Mouse (Mus musculus) adrenal gland, postnatal 36 days (tissue): ENCODE results near the gene Rbm5. TPM values are rescaled to one million over a fixed set of nuclear protein-coding genes. Genes with fewer than 3 reads are reported as not detected.

Experiments
- DNase-seq, 2 experiments: peaks; one replicate each; pipeline ENCODE4 v3.0.0; 2021; ENCODE audit warnings: mixed read lengths in 1 of 2
- total RNA-seq, 2 experiments: library from RNA; stranded (reverse); gene quantifications; 2 replicates each; pipeline ENCODE4 v1.2.3; 2021

Gene Rbm5
- total RNA-seq, 2 experiments from 2014 or later: 91.6 to 126 TPM

DNA sequence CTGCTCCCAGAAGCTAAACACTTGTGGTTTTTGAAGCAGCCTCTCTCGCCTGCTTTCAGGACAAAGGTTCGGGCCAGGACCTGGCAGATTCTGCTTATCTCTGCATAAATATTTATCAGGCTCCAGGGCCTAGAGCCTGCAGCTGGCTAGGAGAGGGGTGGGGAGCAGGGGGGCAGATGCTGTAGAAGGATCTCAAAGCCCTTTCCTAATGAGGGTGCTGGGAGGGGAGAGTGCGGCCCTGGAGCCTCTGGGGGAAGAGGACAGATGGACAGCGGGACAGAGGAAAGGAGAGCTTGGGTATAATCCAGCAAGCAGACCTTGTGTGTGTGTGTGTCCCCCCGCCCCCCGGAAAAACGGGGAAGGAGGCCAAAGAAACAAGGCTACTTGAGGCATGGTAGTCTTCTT lies 36.2 kb downstream of the Rbm5 start:
- DNase-seq: no peak

DNA sequence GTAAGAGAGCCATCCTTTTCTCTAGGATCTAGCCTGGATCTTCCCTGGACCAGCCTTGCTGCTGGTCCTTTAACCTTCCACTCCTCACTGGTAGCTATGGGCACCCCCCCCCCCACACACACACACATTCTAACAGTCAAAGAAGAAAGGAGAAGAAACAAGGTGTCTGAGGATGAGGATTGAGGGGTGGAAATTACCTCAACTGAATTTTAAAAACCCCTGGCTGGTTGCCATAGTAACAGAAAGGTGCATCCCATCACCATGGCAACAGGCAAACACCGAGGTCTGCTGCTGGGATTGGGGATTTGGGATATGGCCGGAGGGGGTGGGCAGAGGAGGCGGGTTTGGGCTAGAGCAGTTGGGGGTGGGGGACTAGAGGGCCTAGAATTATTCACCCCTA lies 41.1 kb downstream of the Rbm5 start:
- no peak for DNase-seq

DNA sequence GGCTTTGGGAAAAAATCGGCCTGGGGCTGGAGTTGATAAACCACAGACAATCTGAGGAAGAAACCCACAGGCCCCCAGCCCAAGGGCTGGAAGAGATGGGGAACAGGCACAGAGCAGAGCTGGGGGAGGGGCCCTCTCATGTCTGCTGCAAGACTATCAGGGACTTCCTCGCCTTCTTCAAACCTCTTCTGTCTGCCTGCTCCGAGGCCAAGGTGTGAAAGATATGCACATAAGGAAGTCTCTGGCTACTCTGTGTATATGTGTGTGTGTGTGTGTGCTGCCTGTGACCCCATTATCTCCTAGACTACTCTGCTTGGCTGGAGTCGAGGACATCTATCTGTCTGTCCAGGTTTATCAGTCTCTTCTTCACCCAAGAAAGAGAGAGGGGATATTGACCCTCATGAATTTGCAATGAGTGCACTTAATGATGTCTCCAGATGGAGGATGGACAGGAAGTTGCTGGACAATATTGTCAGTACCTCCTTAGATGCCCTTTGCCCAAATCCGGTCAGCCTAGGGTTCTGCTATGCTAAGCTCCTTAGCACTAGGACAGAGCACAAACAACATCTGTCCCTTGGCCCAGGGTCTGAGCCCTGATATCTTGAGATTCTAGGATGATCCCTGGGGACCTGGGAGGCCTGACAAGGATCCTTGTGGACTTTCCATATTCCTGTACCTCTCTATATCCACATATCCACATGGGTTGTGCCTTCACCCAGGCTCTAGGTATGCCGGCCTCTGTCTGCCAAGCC lies 41.7 kb downstream of the Rbm5 start:
- DNase-seq: no peak

DNA sequence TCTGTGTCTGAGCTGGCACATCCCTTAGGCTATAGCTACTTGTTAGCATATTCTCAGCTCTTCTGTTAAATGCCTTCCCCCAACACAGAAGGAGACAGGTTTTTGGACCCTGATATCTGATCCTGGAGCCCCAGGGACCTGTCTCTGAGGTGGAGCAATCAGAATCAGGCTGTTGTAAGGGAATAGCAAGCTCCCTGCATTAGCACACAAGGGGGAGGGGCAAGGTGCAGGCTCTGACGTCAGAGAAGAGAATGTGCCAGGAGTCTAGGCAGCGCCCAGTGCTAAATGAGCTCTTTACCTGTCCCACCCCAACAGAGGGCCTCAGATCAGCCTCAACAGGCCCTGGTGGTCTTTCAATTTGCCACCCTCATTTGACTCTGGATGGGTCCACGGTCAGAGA lies 43.8 kb downstream of the Rbm5 start:
- no peak for DNase-seq

DNA sequence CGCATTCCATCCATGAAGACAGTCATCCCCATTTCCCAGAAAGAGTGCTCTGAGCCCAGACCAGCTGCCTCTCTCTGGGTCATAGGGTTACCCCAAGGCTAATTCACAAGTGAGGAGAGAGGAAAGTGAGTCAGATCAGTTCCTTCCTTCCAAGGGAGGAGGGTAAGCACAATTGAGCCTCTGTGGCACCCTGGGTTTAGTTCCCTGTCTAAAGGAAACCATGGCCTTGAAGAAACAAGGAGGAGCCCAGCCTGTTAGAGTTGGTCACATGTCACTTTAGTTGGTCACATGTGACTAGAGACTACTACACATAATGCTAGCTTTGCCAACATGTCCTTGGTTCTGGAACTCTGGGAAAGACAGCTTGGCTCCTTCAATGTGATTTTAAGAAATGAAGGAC lies 46.0 kb downstream of the Rbm5 start:
- no peak for DNase-seq

DNA sequence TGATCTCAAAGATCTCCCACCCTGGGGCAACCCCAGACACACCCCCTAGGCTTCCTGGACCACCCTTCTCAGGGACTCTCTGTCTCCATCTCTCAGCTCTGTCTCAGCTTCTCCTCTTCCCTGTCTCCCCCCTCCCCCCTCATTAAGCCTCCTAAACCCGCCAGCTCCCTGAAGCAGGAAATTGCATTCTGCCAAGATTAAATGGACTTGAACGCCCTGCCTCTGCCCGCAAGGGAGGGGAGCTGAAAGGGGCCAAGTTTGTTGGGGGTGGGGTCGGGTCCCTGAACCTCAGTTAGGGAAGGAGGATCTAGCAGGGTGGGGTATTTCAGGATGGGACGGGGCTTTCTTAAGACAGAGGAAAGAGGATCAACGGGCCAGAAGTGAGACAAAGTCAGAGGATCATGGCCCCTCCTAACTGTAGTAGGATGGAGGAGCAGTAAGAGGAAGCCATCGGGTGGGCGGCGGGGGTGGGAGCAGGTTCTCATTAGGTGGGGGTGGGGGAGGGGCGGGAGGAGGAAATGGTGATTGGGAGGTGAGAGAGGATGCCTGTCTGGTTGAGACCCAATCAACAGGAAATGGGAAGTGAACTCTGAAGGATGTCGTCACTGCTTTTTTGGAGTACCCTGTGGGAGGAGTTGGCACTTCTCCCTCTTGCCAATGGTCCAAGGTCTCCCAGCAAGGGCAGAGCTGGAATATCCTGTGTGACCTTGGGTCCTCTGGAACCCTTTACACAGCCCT lies 46.8 kb downstream of the Rbm5 start:
- DNase-seq: peak; percentile 74 to 77

DNA sequence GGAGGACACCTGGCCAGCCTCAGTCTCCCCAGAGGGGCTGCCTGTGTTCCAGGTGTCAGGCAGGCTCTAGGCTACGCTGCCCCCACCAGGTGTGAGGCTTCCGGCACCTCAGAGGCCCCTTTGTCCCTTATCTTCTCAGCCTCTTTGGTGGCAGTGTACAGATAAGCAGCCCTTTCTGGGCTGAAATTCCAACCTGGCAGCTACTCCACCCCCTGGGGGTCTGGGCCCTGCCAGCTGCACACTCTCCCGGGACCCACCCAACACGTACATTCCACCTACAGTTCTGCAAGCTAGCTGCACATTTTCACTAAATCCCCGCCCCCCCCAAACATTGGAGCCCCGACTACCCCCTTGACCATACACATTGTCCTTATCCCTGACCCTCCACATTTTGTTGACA lies 47.5 kb downstream of the Rbm5 start:
- DNase-seq: no peak

DNA sequence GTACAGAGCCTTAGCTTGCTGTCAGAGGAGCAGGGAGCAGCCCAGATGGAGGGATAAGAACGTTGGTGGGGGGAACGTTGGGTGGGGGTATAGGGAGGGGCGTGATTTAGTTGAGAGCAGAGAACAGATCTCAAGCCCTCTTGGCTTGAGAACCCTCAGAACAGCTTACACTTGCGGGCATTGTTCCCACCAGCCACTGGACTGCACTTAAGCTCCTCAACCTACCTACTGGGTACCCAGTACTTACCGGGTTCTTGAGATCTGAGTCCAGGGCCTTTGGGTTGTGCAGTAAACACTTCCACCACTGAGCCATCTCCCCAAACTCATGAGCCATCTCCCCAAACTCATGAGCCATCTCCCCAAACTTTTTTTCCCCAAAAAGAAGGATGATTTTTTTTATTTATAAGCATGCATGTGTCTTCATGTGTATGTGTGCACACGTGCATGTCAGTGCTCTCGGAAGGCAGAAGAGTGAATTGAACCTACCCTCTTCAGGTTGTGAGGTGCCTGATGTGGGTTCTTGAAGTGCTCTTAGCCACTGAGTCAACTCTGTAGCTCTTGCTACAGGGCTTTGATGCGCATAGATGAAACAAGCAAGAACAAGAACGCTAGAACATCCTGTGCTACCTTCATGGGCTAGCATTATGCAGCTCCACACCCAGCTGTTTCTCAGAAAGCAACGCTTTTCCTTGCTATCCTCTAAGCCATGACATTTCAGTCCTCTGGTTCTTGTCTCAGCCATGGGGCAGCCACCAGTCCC lies 51.8 kb downstream of the Rbm5 start:
- no peak for DNase-seq

DNA sequence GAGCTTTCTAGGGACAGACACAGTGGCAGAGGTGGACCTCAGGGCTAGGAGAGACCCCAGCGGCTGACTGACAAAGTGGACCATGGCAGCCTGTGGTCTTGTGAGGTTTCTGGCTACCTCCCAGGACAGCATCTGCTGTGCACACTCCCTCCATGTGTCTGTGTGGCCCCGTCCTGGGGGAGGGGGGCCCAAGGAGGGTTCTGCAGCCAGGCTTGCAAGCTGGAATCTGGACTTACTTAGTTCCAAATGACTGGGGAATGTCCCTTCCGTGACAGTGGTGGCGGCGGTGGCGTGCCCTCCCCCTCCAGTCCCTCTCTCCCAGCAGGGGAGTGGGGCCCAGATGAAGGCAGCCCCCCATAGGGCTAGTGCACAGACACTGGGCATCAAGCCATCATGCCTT lies 53.8 kb downstream of the Rbm5 start:
- DNase-seq: no peak

DNA sequence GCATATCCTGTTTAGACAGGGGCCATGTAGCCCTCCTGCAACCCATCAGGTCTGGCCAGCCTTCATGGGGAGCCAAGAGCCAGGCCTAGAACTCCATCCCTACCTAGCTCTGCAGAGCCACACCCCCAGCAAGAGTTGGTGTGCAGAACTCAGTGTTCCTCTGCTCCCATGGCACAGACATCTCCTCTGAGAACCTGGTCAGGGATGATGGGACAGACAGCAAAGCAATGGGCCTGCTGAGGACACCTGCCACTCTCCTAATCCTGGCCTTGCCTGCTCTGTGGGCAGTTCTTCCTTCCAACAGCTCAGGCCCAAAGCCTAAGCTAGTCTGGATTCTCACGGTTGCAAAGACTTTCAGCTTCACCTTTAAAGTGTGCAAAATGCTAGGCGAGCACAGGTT lies 55.2 kb downstream of the Rbm5 start:
- no peak for DNase-seq

DNA sequence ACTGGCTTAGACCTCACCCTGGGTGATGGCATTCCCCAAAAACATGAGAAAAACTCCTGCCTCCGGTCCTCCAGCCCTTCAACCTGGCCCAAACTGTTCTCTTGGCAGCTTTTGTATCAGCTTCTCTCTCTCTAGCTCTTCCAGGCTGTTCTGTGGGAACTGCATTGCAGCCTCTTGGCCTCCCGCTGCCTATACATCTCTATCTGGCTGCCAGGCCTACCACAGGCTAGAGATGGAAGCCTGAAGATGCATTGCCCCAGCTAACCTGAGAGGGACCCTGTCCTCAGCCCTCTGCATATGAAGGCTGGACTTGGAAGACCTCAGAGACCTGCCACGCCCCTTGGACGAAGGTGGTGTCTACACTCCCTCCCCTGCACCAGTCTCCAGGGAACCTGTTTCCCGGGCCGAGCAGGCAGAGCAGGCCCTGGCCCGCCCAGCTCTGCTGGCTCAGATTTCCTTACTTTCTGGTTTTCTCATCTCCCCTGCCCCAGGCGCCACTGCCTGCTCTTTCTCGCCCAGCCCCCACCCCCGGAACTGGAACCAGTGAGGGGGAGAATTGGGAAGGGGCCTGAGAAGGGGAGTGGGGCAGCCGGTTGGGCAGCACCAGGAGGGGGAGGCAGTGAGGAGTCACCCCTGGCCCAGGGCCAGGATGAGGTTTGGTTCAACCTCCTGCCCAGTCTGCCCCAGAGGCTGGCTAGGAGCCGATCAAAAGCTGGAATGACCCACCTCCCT lies 56.4 kb downstream of the Rbm5 start:
- DNase-seq: peak in 1 of 2 experiments; percentile 58

DNA sequence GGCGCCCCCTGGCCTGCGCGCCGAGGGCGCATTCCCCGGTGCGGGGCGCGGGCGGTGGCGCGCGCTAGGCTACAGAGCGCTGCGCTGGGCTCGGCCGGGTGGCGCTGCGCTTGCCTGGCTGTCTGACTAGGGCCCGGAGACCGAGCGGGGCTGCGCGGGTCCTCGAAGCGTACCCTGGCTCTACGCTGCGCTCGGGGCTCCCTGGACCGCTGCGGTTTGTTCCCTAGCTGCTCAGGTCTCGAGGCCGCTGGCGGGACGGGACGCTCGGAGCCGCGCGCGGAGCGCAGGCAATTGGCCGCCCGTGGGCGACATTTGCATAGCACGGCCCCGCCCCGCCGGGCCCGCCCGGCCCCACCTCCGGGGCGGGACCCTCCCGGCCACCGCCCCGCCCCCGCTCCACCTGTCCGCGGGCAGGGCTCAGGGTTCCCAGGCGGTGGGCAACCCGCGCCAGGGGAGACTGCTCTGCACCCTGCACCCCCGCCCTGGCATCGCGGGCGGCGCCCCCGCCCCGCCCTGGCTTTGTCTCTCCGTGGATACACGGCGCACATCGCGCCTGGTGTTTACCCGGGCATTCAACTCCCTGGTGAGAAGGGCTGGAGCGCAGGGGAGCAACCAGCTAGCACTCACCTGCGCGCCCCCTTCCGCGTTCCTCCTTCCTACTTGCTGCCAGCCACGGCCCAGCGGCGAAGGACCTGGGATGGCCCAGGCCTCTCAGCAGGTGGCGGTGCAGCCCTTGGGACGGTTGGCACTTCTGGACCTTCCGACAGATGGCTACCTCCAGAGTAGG lies 60.9 kb downstream of the Rbm5 start, which contains the start of gene Sema3f:
TSS of gene Sema3f (minus strand) at position 779 of the 787 bp plus-strand sequence.
- peak; percentile 90 to 92 for DNase-seq

DNA sequence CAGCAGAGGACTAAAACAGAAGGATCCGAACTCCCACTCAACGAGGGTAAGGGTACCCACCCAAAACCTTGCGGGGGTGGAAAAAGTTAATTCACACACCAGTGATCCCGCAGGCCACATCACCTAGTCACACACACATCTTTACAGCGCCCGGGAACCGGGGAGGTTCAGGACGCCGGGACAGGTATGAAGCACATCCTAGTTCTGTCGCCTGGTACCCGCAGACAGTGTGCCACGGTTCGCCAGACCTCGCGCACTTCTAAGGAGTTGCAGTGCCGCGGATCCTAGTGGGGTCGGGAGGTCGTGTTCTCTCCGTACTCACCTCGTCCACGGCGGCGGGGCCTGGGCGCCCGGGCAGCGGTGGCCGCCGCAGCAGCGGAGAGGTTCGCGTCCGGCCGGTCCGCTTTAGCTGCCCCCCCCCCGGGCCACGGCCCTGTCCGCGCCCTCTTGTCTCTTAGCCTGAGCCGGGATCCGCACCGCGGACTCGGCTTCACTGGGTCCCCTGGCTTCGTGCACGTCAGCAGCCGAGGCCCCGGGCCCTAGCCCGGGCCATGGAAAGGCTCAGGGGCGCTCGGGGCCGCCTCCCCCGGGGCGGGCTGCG lies 61.6 kb downstream of the Rbm5 start:
- DNase-seq: no peak

DNA sequence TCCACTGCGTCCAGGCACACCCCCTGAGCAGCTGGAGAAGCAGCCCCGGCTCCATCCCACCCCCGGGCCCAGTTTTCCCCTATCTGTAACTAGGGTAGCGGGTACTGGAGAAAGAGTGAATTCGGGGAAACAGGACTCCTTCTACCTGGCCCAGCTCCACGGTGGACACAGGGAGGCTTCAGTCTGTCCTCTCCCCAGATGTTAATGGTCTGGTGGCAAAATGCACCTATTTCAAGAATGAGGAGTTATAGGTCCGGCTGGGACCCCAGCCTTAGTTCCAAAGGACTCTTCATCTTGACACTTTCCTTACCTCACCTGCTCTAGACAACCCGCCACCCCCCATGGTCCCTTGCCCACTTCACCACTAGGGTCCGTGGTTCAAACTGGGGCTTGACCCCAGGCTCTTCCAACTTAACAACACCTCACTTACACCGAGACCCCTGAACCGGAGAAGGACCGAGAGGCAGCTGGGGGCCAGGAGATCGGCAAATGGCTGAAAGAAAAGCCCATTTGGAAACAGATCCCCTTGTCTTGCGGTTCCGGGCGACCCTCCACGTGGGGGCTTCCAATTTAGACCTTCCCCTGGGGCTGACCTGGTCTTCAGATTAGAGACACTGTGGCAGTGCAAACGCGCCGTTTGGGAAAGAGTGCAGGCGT lies 62.2 kb downstream of the Rbm5 start:
- DNase-seq: no peak

DNA sequence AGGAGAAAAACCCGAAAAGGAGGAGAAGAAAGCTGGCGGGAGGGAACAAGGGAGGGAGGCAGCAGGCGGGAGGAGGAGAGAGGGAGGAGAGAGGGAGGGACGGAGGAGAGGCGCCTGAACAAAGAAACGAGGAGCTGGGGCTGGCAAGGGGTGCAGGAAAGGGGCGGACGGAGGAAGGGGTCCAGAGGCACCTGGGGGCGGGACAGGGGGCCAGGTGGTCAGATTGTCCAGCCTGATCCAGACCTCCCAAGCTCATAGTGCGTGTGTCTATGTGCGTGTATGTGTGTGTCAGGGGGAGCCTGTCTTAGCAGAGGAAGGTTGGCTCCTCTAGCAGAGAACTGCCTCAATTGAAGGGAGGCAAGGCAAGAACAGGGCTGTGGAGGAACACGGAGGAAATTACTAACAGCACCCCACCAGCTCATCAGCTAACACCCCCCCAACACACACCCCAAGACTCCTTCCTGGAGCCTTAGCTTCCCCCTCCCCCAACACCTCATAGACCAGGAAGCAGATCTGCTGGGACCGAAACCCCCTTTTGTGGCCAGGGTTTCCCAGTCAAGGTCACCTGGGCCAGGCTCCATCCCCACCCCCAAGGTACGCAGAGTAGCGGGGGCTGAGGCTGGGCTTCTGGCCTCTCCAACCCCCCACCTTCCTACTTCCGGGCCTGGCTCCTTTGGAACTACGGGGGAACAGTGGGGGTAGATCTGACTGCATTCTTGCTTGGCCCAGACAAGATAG lies 62.9 kb downstream of the Rbm5 start:
- no peak for DNase-seq

DNA sequence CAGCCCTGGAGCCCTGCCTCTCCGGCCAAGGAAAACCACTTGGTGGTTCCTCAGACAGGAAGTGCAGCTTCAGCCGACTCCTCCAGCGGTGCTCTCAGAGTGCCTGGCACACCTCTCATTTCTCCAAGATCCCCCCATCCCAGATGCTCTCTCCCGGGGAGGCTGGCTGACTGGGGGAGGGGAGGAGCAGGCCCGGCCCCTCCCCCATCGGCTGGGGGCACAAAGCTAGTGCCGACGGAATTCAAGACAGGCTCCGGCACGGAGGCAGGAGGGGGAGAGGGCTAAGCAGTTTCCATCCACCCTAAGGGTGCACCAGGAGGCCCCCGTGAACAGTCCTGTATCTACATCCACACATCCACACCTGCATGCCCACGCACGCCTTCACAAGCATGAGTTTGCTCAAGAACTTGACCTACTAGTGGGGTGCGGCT lies 64.0 kb downstream of the Rbm5 start:
- no peak for DNase-seq

DNA sequence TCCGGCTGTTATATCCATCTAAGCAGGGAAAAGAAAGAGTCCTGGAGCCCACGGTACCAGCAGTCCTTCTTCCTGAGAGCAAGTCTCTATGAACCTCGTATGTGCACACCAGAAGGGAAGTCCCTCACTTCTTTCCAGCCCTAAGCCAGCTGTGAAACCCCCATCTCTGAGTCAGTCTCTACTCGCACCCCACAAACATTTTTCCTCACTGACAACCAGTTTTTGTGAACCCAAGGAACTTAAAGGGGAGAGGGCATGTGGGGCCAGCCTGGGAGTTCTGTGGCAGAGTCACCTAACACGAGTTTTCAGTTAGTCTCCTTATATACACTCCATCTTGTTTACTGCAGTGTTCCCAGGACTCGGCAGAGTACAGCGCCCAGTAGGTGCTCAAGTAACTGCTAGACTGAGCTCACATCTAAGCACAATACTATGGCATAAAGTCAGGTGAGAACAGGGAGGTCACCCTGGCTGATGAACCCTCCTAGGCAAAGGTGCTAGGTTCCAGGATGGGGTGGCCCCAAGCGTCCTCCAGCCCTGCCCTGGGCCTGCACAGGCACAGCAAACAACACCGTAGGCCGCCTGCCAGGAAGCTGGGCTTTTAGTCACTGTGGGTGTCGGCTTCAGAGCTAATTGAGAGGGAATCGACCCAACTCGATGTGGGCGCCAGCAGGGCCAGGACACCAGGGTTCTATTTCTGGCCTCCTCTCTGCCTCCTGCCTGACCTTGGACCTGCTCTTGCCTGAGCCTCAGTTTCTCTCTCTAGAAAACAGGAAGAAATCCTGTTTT lies 67.3 kb downstream of the Rbm5 start:
- peak in 1 of 2 experiments; percentile 48 for DNase-seq

DNA sequence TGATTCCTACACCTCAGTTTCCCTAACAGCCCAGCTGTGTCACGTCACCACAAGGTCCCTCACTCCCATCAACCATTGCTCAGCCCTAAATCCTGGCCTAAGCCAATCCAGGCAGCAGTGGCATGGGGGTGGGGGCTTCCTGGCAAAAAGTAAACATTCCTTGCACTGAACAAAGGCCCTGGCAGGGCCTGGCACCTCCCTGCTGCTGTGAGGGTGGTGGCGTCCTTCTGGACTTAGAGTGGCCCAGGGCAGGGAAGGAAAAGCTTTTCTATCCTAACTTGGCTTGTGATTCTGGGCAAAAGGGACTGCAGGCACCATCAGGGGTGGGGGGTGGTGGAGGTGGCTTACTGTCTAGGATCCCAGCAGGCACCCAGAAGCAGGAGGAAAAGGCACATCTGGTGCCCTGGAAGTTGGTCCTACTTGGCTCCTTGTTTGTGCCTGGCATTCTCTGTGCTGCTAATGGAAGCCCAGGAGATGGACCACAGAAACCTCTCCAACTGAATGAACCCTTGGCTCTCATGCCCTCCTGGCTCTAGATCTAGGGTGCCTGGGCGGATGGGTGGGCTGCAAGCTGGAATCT lies 68.1 kb downstream of the Rbm5 start:
- no peak for DNase-seq
